In genomic region chr19:5118384-5118698, GRCm38 (mm10) we compare ENCODE assay signal across 8 mouse cellular contexts. TPM values are rescaled to one million over a fixed set of nuclear protein-coding genes. Genes with fewer than 3 reads are reported as not detected.
DNase-seq lines count a peak whose midpoint lies in the region; ATAC-seq and TF ChIP-seq lines count a peak whose summit lies in the region.

Klc2 (minus strand) TSS chr19:5118560.

- DNase-seq in lung, postnatal 10 days = no peak
- no peak for DNase-seq in heart, postnatal 0 days (ENCODE audit: low spot score)
- DNase-seq in left cerebral cortex, postnatal 4 days = no peak
- no peak for DNase-seq in thymus, postnatal 4 days
- no peak for DNase-seq in frontal cortex, postnatal 36 days (ENCODE audit: low spot score in 2 of 2)

- peaks cover 9% of the 10 kb centered on the region for H3K4me1 ChIP-seq in lung, embryonic 16.5 days (replicated peaks; ENCODE audit: control insufficient read depth, insufficient read depth, low read length)
- peaks cover 18% of the 10 kb centered on the region for H3K4me1 ChIP-seq in embryonic facial prominence, embryonic 13.5 days
- peaks cover 5% of the 10 kb centered on the region for H3K4me1 ChIP-seq in heart, postnatal 0 days (ENCODE audit: control insufficient read depth, insufficient read depth)
- H3K4me1 ChIP-seq in olfactory bulb, adult 2 months (ENCODE audit: control insufficient read depth, insufficient read depth, low read length) = peaks cover 12% of the 10 kb centered on the region

- H3K36me3 ChIP-seq in lung, embryonic 16.5 days (ENCODE audit: control insufficient read depth, insufficient read depth, low read length) = no peaks in the 10 kb centered on the region
- H3K36me3 ChIP-seq in embryonic facial prominence, embryonic 13.5 days = peaks cover 20% of the 10 kb centered on the region
- H3K36me3 ChIP-seq in heart, postnatal 0 days (replicated peaks; ENCODE audit: control insufficient read depth, insufficient read depth, low read length) = 0 out of 2 replicates have a peak, but pooled peaks cover 7% of the 10 kb centered on the region

- peak within 1 kb of the TSS; percentile 84 for H3K27ac ChIP-seq in lung, embryonic 16.5 days (ENCODE audit: low read length)
- H3K27ac ChIP-seq in embryonic facial prominence, embryonic 13.5 days = peak within 1 kb of the TSS; percentile 93
- peak within 1 kb of the TSS; percentile 67 for H3K27ac ChIP-seq in heart, postnatal 0 days (ENCODE audit: low read depth)
- peak within 1 kb of the TSS; percentile 68; the same call in 1 of the 2 replicates for H3K27ac ChIP-seq in olfactory bulb, adult 2 months (ENCODE audit: insufficient read depth, low read depth, low read length)

- ATAC-seq in lung, embryonic 16.5 days (ENCODE audit: low read depth) = no peak; the same call in 1 of the 2 replicates
- ATAC-seq in embryonic facial prominence, embryonic 13.5 days (ENCODE audit: insufficient number of reproducible peaks, insufficient read depth, low FRiP score, low TSS enrichment, low read depth) = peak; percentile 22; the same call in 1 of the 2 replicates
- ATAC-seq in heart, postnatal 0 days (ENCODE audit: insufficient read depth, low read depth) = no peak; the same call in 1 of the 2 replicates

- peak within 1 kb of the TSS; percentile 79 for H3K9ac ChIP-seq in lung, embryonic 16.5 days (ENCODE audit: low read length)
- peak within 1 kb of the TSS; percentile 87 for H3K9ac ChIP-seq in embryonic facial prominence, embryonic 13.5 days
- H3K9ac ChIP-seq in heart, postnatal 0 days (replicated peaks; ENCODE audit: low read depth, low read length) = peak within 1 kb of the TSS; percentile 64

- H3K9me3 ChIP-seq in lung, embryonic 16.5 days (ENCODE audit: control insufficient read depth, low read length) = no peaks in the 10 kb centered on the region
- H3K9me3 ChIP-seq in embryonic facial prominence, embryonic 13.5 days = no peaks in the 10 kb centered on the region
- no peaks in the 10 kb centered on the region for H3K9me3 ChIP-seq in heart, postnatal 0 days (replicated peaks; ENCODE audit: control insufficient read depth, low read length)

- intact Hi-C loops in left cerebral cortex, postnatal 4 days (cut with DNase I) = no loop called here

- H3K4me3 ChIP-seq in lung, embryonic 16.5 days (ENCODE audit: low read length) = peak within 1 kb of the TSS; percentile 93
- H3K4me3 ChIP-seq in embryonic facial prominence, embryonic 13.5 days = peak within 1 kb of the TSS; percentile 78
- peak within 1 kb of the TSS; percentile 91 for H3K4me3 ChIP-seq in heart, postnatal 0 days (ENCODE audit: low read depth, low read length)
- H3K4me3 ChIP-seq in olfactory bulb, adult 2 months (ENCODE audit: insufficient read depth, low read depth, low read length) = peak within 1 kb of the TSS; percentile 96

- no peak for TF ChIP-seq CTCF in heart, postnatal 0 days (IDR thresholded peaks at IDR 0.05; ENCODE audit: low read depth)
- TF ChIP-seq CTCF in olfactory bulb, adult 2 months (IDR thresholded peaks at IDR 0.05; ENCODE audit: insufficient read depth, low read depth, low read length) = peak; percentile 22; the same call in 1 of the 2 replicates

- under 1% methylated on average over 18 of the region's 18 CpGs for WGBS in lung, embryonic 16.5 days
- WGBS in embryonic facial prominence, embryonic 13.5 days = under 1% methylated on average over 18 of the region's 18 CpGs
- under 1% methylated on average over 17 of the region's 18 CpGs for WGBS in heart, postnatal 0 days
- 1% methylated on average over 18 of the region's 18 CpGs for WGBS in olfactory bulb, adult 2 months

- peak; percentile 12 for TF ChIP-seq POLR2A in olfactory bulb, adult 2 months (IDR thresholded peaks at IDR 0.05; ENCODE audit: insufficient read depth, low read depth, low read length)

- no peaks in the 10 kb centered on the region for H3K27me3 ChIP-seq in lung, embryonic 16.5 days (ENCODE audit: control insufficient read depth, insufficient read depth, low read depth, low read length)
- H3K27me3 ChIP-seq in embryonic facial prominence, embryonic 13.5 days = no peaks in the 10 kb centered on the region
- no peaks in the 10 kb centered on the region for H3K27me3 ChIP-seq in heart, postnatal 0 days (ENCODE audit: control insufficient read depth, insufficient read depth, low read length)

- peak within 1 kb of the TSS; percentile 82 for H3K4me2 ChIP-seq in lung, embryonic 16.5 days (ENCODE audit: low read depth, low read length)
- H3K4me2 ChIP-seq in embryonic facial prominence, embryonic 13.5 days = peak within 1 kb of the TSS; percentile 88
- peak within 1 kb of the TSS; percentile 82 for H3K4me2 ChIP-seq in heart, postnatal 0 days (ENCODE audit: low read depth, low read length)

- TF ChIP-seq EP300 in heart, postnatal 0 days (IDR thresholded peaks at IDR 0.05; ENCODE audit: low read depth) = no peak

RNA-seq across cellular contexts. Expression of gene Klc2, which starts in this region (rescaled TPM):
- polyA plus RNA-seq in lung, embryonic 16.5 days (2015; fragmentation: Nextera tagmentation; extraction: Ambion mirVana) = 14.6 and 17.0 TPM in 2 replicates
- polyA plus RNA-seq in embryonic facial prominence, embryonic 13.5 days (2015; fragmentation: Nextera tagmentation; extraction: Ambion mirVana) = 20.7 and 30.4 TPM in 2 replicates
- total RNA-seq in heart, postnatal 0 days (2014; rRNA removed; ENCODE audit: low replicate concordance) = 44.5 and 70.8 TPM in 2 replicates
- polyA plus RNA-seq in heart, postnatal 0 days (2015; fragmentation: Nextera tagmentation; extraction: Ambion mirVana) = 17.5 and 19.0 TPM in 2 replicates
- 100 to 1,000 TPM; 155 to 159 TPM for total RNA-seq in left cerebral cortex, postnatal 4 days (2021)
- not detected in 2 replicates for polyA plus RNA-seq in olfactory bulb, adult 2 months (2012; ENCODE audit: insufficient read depth, insufficient read length, low replicate concordance, missing spikeins)
